Mouse (Mus musculus) forelimb bud, embryonic 11.5 days (tissue): ENCODE data around the gene Vstm4.
A peak's percentile ranks its signal among the peaks of the same experiment; 100 is the strongest.

ENCODE experiments used
- DNase-seq: peaks from one replicate; pipeline ENCODE4 v3.0.0-alpha.2; 2012; ENCODE audit warnings: low read depth, low spot score

Vstm4 gene

DNA sequence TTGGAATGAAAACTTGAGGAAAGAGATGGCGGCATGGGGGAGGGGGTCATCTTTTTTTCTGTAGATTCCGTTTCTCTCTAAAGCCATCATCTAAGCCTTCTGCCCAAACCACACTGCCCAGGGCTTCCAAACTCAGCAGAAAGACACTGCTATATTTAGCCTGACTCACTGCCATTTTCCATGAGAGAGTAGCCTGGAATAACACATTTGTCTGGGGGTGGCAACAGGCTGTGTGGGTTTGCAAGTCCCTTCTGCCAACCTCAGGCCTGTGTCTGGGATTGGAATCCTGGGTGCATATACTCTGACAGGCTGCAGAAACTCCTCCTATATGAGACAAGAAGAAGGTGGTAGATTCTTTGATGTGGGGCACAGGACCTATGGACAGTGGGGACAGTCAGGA, 91.0 kb downstream of the Vstm4 start:
- no peak for DNase-seq

DNA sequence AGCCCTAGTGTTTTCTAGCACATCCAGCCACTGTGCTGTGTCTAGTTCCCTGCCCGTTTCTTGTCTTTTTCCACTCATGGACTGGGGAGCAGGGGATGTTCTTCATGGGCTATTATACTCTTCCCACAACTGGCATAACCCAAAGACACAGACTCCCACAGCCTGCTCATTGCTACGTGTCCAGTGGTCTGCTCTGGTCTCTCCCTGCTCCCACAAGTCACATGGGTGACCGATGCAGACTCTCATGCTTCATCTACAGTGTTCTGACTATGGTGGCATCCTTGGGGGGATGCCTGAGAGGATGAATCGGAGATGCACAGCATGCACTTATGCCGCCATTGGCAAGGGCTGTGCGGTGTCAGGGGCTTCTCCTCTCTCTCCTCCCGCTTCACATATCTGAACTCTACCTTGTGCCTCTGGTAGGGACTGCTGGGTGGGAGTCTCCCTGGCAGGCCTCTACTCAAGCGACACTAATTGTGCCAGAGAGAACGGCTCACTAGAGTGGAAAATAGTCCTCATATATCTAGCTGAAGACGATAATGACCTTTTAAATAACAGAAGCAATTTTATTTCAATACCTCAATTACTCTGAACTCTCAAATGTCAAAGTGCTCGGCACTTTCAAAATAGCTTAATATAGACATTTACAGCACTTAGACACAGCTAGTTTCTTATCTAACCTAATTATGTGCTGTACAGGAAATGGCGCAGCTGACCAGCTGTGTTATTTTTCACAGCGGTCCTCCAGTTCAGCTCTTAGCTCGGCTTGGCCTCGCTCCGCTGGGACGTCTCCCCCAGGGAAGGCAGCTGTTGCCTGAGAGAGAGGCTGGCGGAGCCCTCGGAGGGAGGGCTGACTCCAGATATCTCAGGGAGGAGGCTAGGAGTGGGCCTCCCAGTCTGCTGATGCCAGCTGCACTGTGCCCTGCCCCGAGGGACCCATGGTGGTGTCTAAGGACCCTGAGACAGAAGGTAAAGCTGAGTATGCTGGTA, 94.1 kb downstream of the Vstm4 start:
- peak; percentile 39 for DNase-seq

DNA sequence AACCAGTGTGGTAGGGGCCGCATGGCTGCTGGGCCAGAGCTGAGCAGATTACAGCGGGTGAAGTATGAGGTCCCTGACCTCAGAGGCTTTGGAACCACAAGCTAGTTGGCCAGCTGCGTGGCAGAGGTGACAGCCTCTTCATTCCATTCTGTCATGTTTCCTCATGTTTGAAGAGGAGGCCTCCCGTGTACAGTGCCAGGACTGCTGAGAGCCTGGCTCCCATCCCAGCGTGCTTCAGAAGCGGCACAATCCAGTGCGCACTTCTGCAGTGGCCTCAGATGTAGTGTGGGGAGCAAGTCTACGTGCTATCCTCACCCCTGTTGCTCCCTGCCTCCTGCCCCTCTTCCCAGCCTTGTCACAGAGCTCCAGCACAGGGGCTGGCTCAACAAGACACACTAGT, 99.9 kb downstream of the Vstm4 start:
- no peak for DNase-seq

DNA sequence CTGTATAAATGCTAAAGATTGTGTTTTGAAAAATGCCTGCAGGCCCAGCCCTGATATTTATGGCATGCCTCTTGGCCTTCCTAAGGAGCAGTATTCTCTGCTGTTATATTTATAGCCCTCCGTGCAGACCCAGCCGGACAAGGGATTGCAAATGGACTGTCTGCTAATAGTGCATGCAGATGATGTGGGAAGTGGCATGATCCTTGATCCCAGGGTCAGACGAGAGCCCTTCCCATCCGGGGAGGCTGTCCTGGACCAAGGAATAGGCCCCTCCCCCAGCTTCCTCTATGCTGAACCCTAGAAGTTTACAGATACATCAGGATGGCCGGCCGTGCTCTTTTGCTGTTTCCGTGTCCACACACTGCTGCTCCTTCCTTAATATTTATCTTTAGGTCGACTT, 102.1 kb downstream of the Vstm4 start:
- no peak for DNase-seq

DNA sequence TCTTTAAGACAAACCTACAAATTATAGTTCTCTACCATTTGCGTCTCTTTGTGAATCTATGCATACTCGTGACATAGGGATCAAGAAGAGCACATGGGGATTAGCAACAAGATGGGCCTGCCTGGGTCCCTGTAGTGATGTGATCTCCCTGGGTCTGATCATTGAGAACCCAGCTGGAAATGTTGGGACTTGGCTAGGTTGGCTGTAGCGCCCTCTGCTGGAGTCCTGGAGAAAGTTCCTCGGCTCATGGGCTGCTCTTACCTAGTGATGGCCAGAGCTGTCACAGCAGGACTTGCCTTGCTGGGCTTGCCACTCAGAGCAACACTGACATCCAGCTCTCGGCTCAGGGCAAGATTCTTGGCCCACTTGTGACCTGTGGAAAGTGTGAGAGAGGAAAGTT, 103.9 kb downstream of the Vstm4 start:
- DNase-seq = peak; percentile 51

DNA sequence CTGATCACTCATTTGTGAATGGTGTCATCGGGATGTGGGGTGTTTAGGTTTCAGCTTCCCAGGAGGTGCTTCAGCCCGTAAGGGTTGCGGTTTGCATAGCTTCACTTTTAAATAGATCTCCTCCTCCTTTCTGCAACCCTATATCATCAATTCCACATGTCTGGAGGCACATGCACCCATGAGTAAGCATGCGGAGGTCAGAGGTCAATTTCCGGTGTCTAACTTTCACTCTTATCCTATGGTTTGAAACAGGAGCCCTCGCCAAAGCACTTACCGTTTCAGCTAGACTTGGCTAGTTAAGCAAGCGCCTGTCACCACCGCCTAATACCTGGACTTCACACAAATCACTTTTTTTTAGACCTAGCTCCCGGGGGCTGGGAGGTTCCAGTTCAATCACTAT, 108.2 kb downstream of the Vstm4 start:
- DNase-seq = peak; percentile 24

DNA sequence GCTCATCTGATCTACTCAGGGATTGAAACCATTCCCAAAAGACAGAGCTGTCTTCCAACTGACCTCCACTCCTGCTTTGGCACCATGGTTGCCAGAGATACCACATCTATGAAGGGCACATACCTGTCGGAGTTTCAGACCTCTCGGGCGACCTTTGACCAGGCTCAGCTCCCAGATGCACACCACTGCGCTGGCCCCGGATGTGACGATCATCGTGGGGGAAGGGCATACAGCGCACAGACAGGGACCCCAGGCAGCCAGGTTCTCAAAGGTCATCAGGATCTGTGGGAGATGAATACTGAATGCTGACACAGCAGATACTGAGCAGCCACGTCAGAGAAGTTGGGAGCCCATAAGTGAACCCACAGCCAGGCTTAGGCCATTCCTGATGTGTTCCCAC, 114.1 kb downstream of the Vstm4 start:
- no peak for DNase-seq

DNA sequence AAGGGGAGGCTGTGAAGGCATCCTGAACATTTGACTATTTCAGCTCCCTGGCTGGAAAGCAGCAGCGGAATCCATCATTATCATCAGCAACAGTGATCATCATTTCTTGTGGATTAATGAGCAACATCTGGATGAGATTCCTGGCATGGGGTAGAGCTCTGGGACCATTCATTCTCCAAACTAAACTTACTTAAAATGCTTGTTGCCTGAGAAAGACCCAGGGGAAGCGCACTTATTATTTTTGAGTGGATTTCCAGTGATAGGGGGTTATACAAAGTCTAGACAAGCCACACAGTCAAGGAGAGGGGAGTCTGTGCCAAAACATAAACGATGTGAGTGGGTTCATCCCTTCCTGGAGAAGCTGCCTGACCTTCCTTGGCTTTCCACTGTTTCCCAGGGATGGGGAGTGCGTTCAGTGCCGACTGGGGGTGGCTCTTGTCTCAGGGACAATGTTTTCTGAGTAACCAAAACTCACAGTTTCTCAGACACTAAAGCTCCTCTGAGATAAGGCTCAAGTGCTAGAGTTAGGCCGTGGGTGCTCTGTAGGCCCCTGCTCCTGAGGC, 127.7 kb downstream of the Vstm4 start:
- no peak for DNase-seq

DNA sequence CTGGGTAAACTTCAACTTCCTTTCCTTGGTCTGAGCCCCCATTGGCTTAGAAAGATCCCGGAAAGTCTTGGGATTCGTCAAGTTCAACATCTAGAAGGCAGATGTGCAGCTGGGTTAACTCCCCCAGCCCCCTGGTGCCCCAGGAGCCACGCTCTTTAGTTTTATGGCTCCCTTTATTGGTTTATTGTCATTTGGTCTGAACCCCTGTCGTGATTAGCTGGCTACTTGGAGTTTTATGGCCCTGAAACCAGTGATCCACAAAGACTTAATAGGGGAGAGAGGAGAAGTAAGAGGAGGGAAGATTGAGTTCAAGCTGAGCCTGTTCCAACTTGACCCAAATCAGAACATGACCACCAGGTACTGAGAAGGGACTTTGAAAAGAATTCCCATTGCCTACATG, 130.1 kb downstream of the Vstm4 start:
- DNase-seq = peak; percentile 50
